Comparison of ENCODE assay signal across 8 mouse cellular contexts in the genomic region with DNA sequence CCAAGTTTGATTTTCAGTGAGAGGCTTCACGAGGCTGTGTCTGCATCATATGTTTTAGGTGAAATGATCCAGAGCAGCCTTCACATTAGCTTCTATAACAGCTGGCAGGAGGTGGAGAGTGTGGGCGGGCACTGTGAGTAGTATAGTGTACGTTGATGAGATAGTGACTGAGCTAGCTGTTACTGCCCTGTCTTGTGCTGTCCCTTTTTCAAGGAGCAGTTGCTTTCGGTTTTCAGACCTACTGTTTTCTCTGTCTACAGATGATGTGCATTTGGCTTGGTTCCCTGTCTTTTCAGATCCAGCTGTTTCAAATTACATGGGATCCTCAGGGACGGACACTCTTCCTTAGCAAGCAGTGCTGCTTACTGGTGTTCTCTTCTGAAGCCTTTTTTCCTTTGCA. TPM values are rescaled to one million over a fixed set of nuclear protein-coding genes. Genes with fewer than 3 reads are reported as not detected.
DNase-seq lines count a peak whose midpoint lies in the region; ATAC-seq and TF ChIP-seq lines count a peak whose summit lies in the region.

No protein-coding gene starts in this region.

- peak overlapping the region; percentile 63 for H3K27ac ChIP-seq in embryonic facial prominence, embryonic 14.5 days (replicated peaks; ENCODE audit: low read depth, low read length)
- H3K27ac ChIP-seq in heart, embryonic 16.5 days (ENCODE audit: low read length) = peak overlapping the region; percentile 71

- no peak for ATAC-seq in megakaryocyte, adult 5-6 weeks (ENCODE audit: poor library complexity, severe bottlenecking)
- peak; percentile 81 for ATAC-seq in embryonic facial prominence, embryonic 14.5 days (ENCODE audit: low read depth)
- no peak; the same call in 1 of the 2 replicates for ATAC-seq in heart, embryonic 16.5 days (replicated peaks; ENCODE audit: extremely low read depth, insufficient read depth, low FRiP score)
- ATAC-seq in activated CD4-positive, CD25-positive, alpha-beta regulatory T cell, adult 4 months = no peak

- peaks cover 13% of the 10 kb centered on the region for H3K36me3 ChIP-seq in megakaryocyte, embryonic 14.5 days (replicated peaks; ENCODE audit: low read length)
- no peaks in the 10 kb centered on the region for H3K36me3 ChIP-seq in embryonic facial prominence, embryonic 14.5 days (ENCODE audit: control insufficient read depth, insufficient read depth, low read length)
- H3K36me3 ChIP-seq in heart, embryonic 16.5 days (ENCODE audit: control insufficient read depth, insufficient read depth) = no peaks in the 10 kb centered on the region
- no peaks in the 10 kb centered on the region for H3K36me3 ChIP-seq in myocyte (ENCODE audit: control insufficient read depth, insufficient read depth)

- peak overlapping the region; percentile 30 for H3K4me2 ChIP-seq in embryonic facial prominence, embryonic 14.5 days (ENCODE audit: low read depth, low read length)
- peak overlapping the region; percentile 38 for H3K4me2 ChIP-seq in heart, embryonic 16.5 days (ENCODE audit: low read depth, low read length)
- H3K4me2 ChIP-seq in myocyte (ENCODE audit: low read depth) = peak overlapping the region; percentile 88

- no peak overlapping the region for H3ac ChIP-seq in myocyte (ENCODE audit: control insufficient read depth, insufficient read length)

- H3K27me3 ChIP-seq in megakaryocyte, embryonic 14.5 days (replicated peaks) = no peaks in the 10 kb centered on the region
- H3K27me3 ChIP-seq in embryonic facial prominence, embryonic 14.5 days (replicated peaks; ENCODE audit: control insufficient read depth, insufficient read depth, low read length) = no peaks in the 10 kb centered on the region
- H3K27me3 ChIP-seq in heart, embryonic 16.5 days (ENCODE audit: control insufficient read depth, insufficient read depth, low read length) = no peaks in the 10 kb centered on the region
- no peaks in the 10 kb centered on the region for H3K27me3 ChIP-seq in myocyte (ENCODE audit: control insufficient read depth, insufficient read depth, insufficient read length)

- WGBS in embryonic facial prominence, embryonic 14.5 days = 24% methylated on average over 5 of the region's 5 CpGs
- WGBS in heart, embryonic 16.5 days = 30% methylated on average over 5 of the region's 5 CpGs

- no peak for TF ChIP-seq POLR2A in myocyte (IDR thresholded peaks at IDR 0.05; ENCODE audit: insufficient read length, low read depth)

- intact Hi-C loops in left cerebral cortex, postnatal 36 days (cut with DNase I) = no loop called here

- peaks cover 30% of the 10 kb centered on the region for H3K4me1 ChIP-seq in megakaryocyte, embryonic 14.5 days
- peaks cover 26% of the 10 kb centered on the region for H3K4me1 ChIP-seq in embryonic facial prominence, embryonic 14.5 days (ENCODE audit: control insufficient read depth, insufficient read depth, low read length)
- H3K4me1 ChIP-seq in heart, embryonic 16.5 days (ENCODE audit: control insufficient read depth, insufficient read depth, low read length) = peaks cover 26% of the 10 kb centered on the region

- H3K9ac ChIP-seq in embryonic facial prominence, embryonic 14.5 days (ENCODE audit: low read depth, low read length) = no peak overlapping the region
- no peak overlapping the region for H3K9ac ChIP-seq in heart, embryonic 16.5 days (ENCODE audit: low read length)

- DNase-seq in embryonic facial prominence, embryonic 14.5 days (ENCODE audit: low spot score) = peak; percentile 81
- peak; percentile 19 to 23 for DNase-seq in left cerebral cortex, postnatal 36 days (ENCODE audit: low spot score in 2 of 2)
- no peak for DNase-seq in cerebellum, adult 8-10 months

- peaks cover 84% of the 10 kb centered on the region for H3K79me2 ChIP-seq in myocyte (ENCODE audit: control insufficient read depth, insufficient read depth)

- H3K9me3 ChIP-seq in megakaryocyte, embryonic 14.5 days = no peaks in the 10 kb centered on the region
- H3K9me3 ChIP-seq in embryonic facial prominence, embryonic 14.5 days (ENCODE audit: control insufficient read depth, low read length) = no peaks in the 10 kb centered on the region
- H3K9me3 ChIP-seq in heart, embryonic 16.5 days (replicated peaks; ENCODE audit: control insufficient read depth, low read length) = no peaks in the 10 kb centered on the region

- H3K4me3 ChIP-seq in megakaryocyte, embryonic 14.5 days (replicated peaks) = peak overlapping the region; percentile 64
- no peak overlapping the region for H3K4me3 ChIP-seq in embryonic facial prominence, embryonic 14.5 days (ENCODE audit: low read depth, low read length)
- no peak overlapping the region for H3K4me3 ChIP-seq in heart, embryonic 16.5 days (ENCODE audit: low read length)
- no peak overlapping the region for H3K4me3 ChIP-seq in myocyte

TF ChIP-seq in myocyte, 11 proteins besides CTCF, POLR2A, EP300 and RAD21:
- TF ChIP-seq TCF12 (IDR thresholded peaks at IDR 0.05; ENCODE audit: insufficient read depth, poor library complexity, severe bottlenecking) (no peak), E2F4 (IDR thresholded peaks at IDR 0.05; ENCODE audit: insufficient read depth) (no peak), POLR2AphosphoS2 (IDR thresholded peaks at IDR 0.05; ENCODE audit: insufficient read length, low read depth) (no peak), CEBPB (IDR thresholded peaks at IDR 0.05; ENCODE audit: insufficient read depth, poor library complexity, severe bottlenecking) (no peak), SRF (IDR thresholded peaks at IDR 0.05; ENCODE audit: control insufficient read depth, insufficient read length, low read depth) (no peak), MYOD1 (IDR thresholded peaks at IDR 0.05; ENCODE audit: control insufficient read depth in 1 of 3, insufficient read length in 2 of 3, low read depth in 2 of 3) (peak in 1 of 3 experiments; percentile 50)

RNA-seq across cellular contexts. Expression of a gene that starts 19.5 kb away (rescaled TPM):
- polyA plus RNA-seq in megakaryocyte, embryonic 14.5 days (2012; ENCODE audit: insufficient read depth, low replicate concordance) = 1.2 and 3.0 TPM in 2 replicates
- total RNA-seq in megakaryocyte, adult 5-6 weeks (2015) = 13.7 and 19.1 TPM in 2 replicates
- total RNA-seq in megakaryocyte, adult 5-6 weeks (2017) = 7.5 and 22.8 TPM in 2 replicates
- 31.3 and 31.5 TPM in 2 replicates for polyA plus RNA-seq in embryonic facial prominence, embryonic 14.5 days (2014; fragmentation: Nextera tagmentation; extraction: Ambion mirVana)
- polyA plus RNA-seq in heart, embryonic 16.5 days (2015; fragmentation: Nextera tagmentation; extraction: Ambion mirVana) = 28.5 and 29.7 TPM in 2 replicates
- 10 to 100 TPM; 48.1 to 64.3 TPM for total RNA-seq in left cerebral cortex, postnatal 36 days (2021)
- polyA plus RNA-seq in myocyte (2012; fragmentation: generic; extraction: Trizol) = 7.5 TPM
- polyA plus RNA-seq in activated CD4-positive, CD25-positive, alpha-beta regulatory T cell, adult 4 months (2017; shearing (Covaris generic)) = 10 to 100 TPM; 19.7 to 21.8 TPM

RNA-seq across cellular contexts. Expression of a gene that starts 47.9 kb away (rescaled TPM):
- 1.2 TPM in 1 of 2 replicates, not detected in the other for polyA plus RNA-seq in megakaryocyte, embryonic 14.5 days (2012; ENCODE audit: insufficient read depth, low replicate concordance)
- 0.22 and 0.62 TPM in 2 replicates for total RNA-seq in megakaryocyte, adult 5-6 weeks (2015)
- 1.1 and 1.4 TPM in 2 replicates for total RNA-seq in megakaryocyte, adult 5-6 weeks (2017)
- 8.6 and 10.4 TPM in 2 replicates for polyA plus RNA-seq in embryonic facial prominence, embryonic 14.5 days (2014; fragmentation: Nextera tagmentation; extraction: Ambion mirVana)
- 57.8 and 61.8 TPM in 2 replicates for polyA plus RNA-seq in heart, embryonic 16.5 days (2015; fragmentation: Nextera tagmentation; extraction: Ambion mirVana)
- 10 to 100 TPM; 35.5 to 36.3 TPM for total RNA-seq in left cerebral cortex, postnatal 36 days (2021)
- polyA plus RNA-seq in myocyte (2012; fragmentation: generic; extraction: Trizol) = 61.7 TPM
- not detected for polyA plus RNA-seq in activated CD4-positive, CD25-positive, alpha-beta regulatory T cell, adult 4 months (2017; shearing (Covaris generic))

Comparison
In these comparisons a context has a peak if more than half of its experiments do, and no peak if none do; other contexts are left out.
1. H3K4me2 ChIP-seq: peak in every context shown above with its lines; median percentile 88 in myocyte; 38 in heart, embryonic 16.5 days; 30 in embryonic facial prominence, embryonic 14.5 days.